Mouse (Mus musculus): Measurements from ENCODE around the gene Clec4e. TPM values are rescaled to one million over a fixed set of nuclear protein-coding genes. Genes with fewer than 3 reads are reported as not detected.

The Clec4e gene
- polyA plus RNA-seq, 1 experiment, result 0.08 TPM

GRCm38 (mm10) chr6:123237582-123237981, 52.1 kb downstream of the Clec4e start:
- no peak for TF ChIP-seq POLR2A (IDR thresholded peaks at IDR 0.05; ENCODE audit: control insufficient read depth, extremely low read depth, insufficient read depth, low read length, poor library complexity)
- no peak for TF ChIP-seq CTCF (IDR thresholded peaks at IDR 0.05; ENCODE audit: borderline replicate concordance, control insufficient read depth, extremely low read depth, insufficient read depth, low read length, poor library complexity)
- Histone ChIP-seq H3K27me3 (ENCODE audit: control insufficient read depth, insufficient read depth, low read length) (no peaks in the 10 kb centered on the region), H3K4me3 (ENCODE audit: control insufficient read depth, insufficient read depth, low read length) (no peak overlapping the region), H3K4me1 (replicated peaks; ENCODE audit: control insufficient read depth, insufficient read depth, low read length) (no peaks in the 10 kb centered on the region), H3K27ac (ENCODE audit: control insufficient read depth, insufficient read depth, low read length) (no peak overlapping the region), H3K36me3 (ENCODE audit: control insufficient read depth, insufficient read depth, low read length) (no peaks in the 10 kb centered on the region)
- DNase-seq, result no peak

Other genes with a start within 250 kb of the Clec4e start
- 0.41 and 0.69 TPM in 2 replicates for gene Clec4b1, start 239.9 kb downstream of the Clec4e start, polyA plus RNA-seq (2012; rRNA removed)
- gene Clec4a2, start 183.4 kb downstream of the Clec4e start, polyA plus RNA-seq (2012; rRNA removed), result 0.91 and 1.4 TPM in 2 replicates
- 0.13 TPM in 1 of 2 replicates, not detected in the other for gene Clec4b2, start 117.0 kb downstream of the Clec4e start, polyA plus RNA-seq (2012; rRNA removed)
- 9.1 and 14.2 TPM in 2 replicates for gene Clec4n, start 60.0 kb downstream of the Clec4e start, polyA plus RNA-seq (2012; rRNA removed)
- 0.23 TPM in 1 of 2 replicates, not detected in the other for gene Clec4d, start 27.8 kb downstream of the Clec4e start, polyA plus RNA-seq (2012; rRNA removed)
- not detected in 2 replicates for gene Vmn2r19, start 18.5 kb upstream of the Clec4e start, polyA plus RNA-seq (2012; rRNA removed)
- not detected in 2 replicates for gene Vmn2r20, start 128.2 kb upstream of the Clec4e start, polyA plus RNA-seq (2012; rRNA removed)
- not detected in 2 replicates for gene Vmn2r21, start 243.5 kb upstream of the Clec4e start, polyA plus RNA-seq (2012; rRNA removed)

All from thymus, adult 2 months (tissue).